Mouse (Mus musculus): ENCODE measurements around the gene Pex10. TPM values are rescaled to one million over a fixed set of nuclear protein-coding genes. Genes with fewer than 3 reads are reported as not detected.

The Pex10 gene
- total and polyA plus RNA-seq, 2 experiments from 2014 or later, result 15.9 to 20.2 TPM

GRCm38 (mm10) chr4:155040197-155040596 is 26.6 kb upstream of the Pex10 start:
- Histone ChIP-seq H3K27ac (peak overlapping the region; percentile 36; the same call in 1 of the 2 replicates), H3K4me2 (ENCODE audit: low read depth, low read length) (peak overlapping the region; percentile 42), H3K9me3 (ENCODE audit: low read length) (no peaks in the 10 kb centered on the region), H3K27me3 (ENCODE audit: insufficient read depth, low read length) (0 out of 2 replicates have a peak, but pooled peaks cover 3% of the 10 kb centered on the region), H3K4me1 (ENCODE audit: insufficient read depth, low read length) (peaks cover 25% of the 10 kb centered on the region), H3K36me3 (ENCODE audit: insufficient read depth, low read length) (no peaks in the 10 kb centered on the region), H3K4me3 (ENCODE audit: low read length) (0 out of 2 replicates have a peak overlapping the region, but pooled peaks have one; percentile 1), H3K9ac (replicated peaks; ENCODE audit: low read length) (peak overlapping the region; percentile 28; the same call in 1 of the 2 replicates)
- DNase-seq (ENCODE audit: low spot score) (peak; percentile 40), ATAC-seq (no peak)
- WGBS, result 15% methylated on average over 9 of the region's 9 CpGs
- TF ChIP-seq CTCF (IDR thresholded peaks at IDR 0.05; ENCODE audit: low read depth), result no peak

- H3K27ac ChIP-seq, result peak overlapping the region; percentile 36; the same call in 1 of the 2 replicates
- peak overlapping the region; percentile 42 for H3K4me2 ChIP-seq (ENCODE audit: low read depth, low read length)
- H3K9ac ChIP-seq (replicated peaks; ENCODE audit: low read length), result peak overlapping the region; percentile 28; the same call in 1 of the 2 replicates
- peaks cover 24% of the 10 kb centered on the region for H3K4me1 ChIP-seq (ENCODE audit: insufficient read depth, low read length)
- no peaks in the 10 kb centered on the region for H3K36me3 ChIP-seq (ENCODE audit: insufficient read depth, low read length)
- ATAC-seq, result no peak
- DNase-seq (ENCODE audit: low spot score), result no peak
- 24% methylated on average over 6 of the region's 6 CpGs for WGBS
- 0 out of 2 replicates have a peak, but pooled peaks cover 3% of the 10 kb centered on the region for H3K27me3 ChIP-seq (ENCODE audit: insufficient read depth, low read length)
- H3K9me3 ChIP-seq (ENCODE audit: low read length), result no peaks in the 10 kb centered on the region
- 0 out of 2 replicates have a peak overlapping the region, but pooled peaks have one; percentile 1 for H3K4me3 ChIP-seq (ENCODE audit: low read length)
- TF ChIP-seq CTCF (IDR thresholded peaks at IDR 0.05; ENCODE audit: low read depth), result no peak
Observed at GRCm38 (mm10) chr4:155040696-155041095, 26.1 kb upstream of the Pex10 start.

GRCm38 (mm10) chr4:155042606-155043288 is 24.1 kb upstream of the Pex10 start:
- ATAC-seq, result peak; percentile 55
- H3K4me2 ChIP-seq (ENCODE audit: low read depth, low read length), result peak overlapping the region; percentile 82
- no peaks in the 10 kb centered on the region for H3K36me3 ChIP-seq (ENCODE audit: insufficient read depth, low read length)
- H3K27me3 ChIP-seq (ENCODE audit: insufficient read depth, low read length), result 0 out of 2 replicates have a peak, but pooled peaks cover 3% of the 10 kb centered on the region
- WGBS, result 2% methylated on average over 65 of the region's 65 CpGs
- TF ChIP-seq CTCF (IDR thresholded peaks at IDR 0.05; ENCODE audit: low read depth), result no peak
- peak; percentile 57 for DNase-seq (ENCODE audit: low spot score)
- H3K9me3 ChIP-seq (ENCODE audit: low read length), result no peaks in the 10 kb centered on the region
- H3K4me3 ChIP-seq (ENCODE audit: low read length), result peak overlapping the region; percentile 50
- H3K27ac ChIP-seq, result peak overlapping the region; percentile 48; the same call in 1 of the 2 replicates
- peak overlapping the region; percentile 70 for H3K9ac ChIP-seq (replicated peaks; ENCODE audit: low read length)
- peaks cover 24% of the 10 kb centered on the region for H3K4me1 ChIP-seq (ENCODE audit: insufficient read depth, low read length)

GRCm38 (mm10) chr4:155043289-155043625 is 23.6 kb upstream of the Pex10 start:
- 1% methylated on average over 25 of the region's 25 CpGs for WGBS
- peak overlapping the region; percentile 70 for H3K9ac ChIP-seq (replicated peaks; ENCODE audit: low read length)
- H3K4me2 ChIP-seq (ENCODE audit: low read depth, low read length), result peak overlapping the region; percentile 82
- no peaks in the 10 kb centered on the region for H3K9me3 ChIP-seq (ENCODE audit: low read length)
- peak overlapping the region; percentile 50 for H3K4me3 ChIP-seq (ENCODE audit: low read length)
- 0 out of 2 replicates have a peak overlapping the region, but pooled peaks have one; percentile 48 for H3K27ac ChIP-seq
- peaks cover 24% of the 10 kb centered on the region for H3K4me1 ChIP-seq (ENCODE audit: insufficient read depth, low read length)
- no peak for TF ChIP-seq CTCF (IDR thresholded peaks at IDR 0.05; ENCODE audit: low read depth)
- ATAC-seq (no peak; the same call in 1 of the 2 replicates), DNase-seq (ENCODE audit: low spot score) (no peak)
- 0 out of 2 replicates have a peak, but pooled peaks cover 3% of the 10 kb centered on the region for H3K27me3 ChIP-seq (ENCODE audit: insufficient read depth, low read length)
- H3K36me3 ChIP-seq (ENCODE audit: insufficient read depth, low read length), result no peaks in the 10 kb centered on the region

GRCm38 (mm10) chr4:155046636-155047035 is 20.2 kb upstream of the Pex10 start:
- Histone ChIP-seq H3K4me2 (ENCODE audit: low read depth, low read length) (no peak overlapping the region), H3K4me3 (ENCODE audit: low read length) (no peak overlapping the region), H3K36me3 (ENCODE audit: insufficient read depth, low read length) (no peaks in the 10 kb centered on the region), H3K9ac (replicated peaks; ENCODE audit: low read length) (no peak overlapping the region), H3K4me1 (ENCODE audit: insufficient read depth, low read length) (peaks cover 10% of the 10 kb centered on the region; the same call in 1 of the 2 replicates), H3K27ac (no peak overlapping the region), H3K9me3 (ENCODE audit: low read length) (no peaks in the 10 kb centered on the region), H3K27me3 (ENCODE audit: insufficient read depth, low read length) (0 out of 2 replicates have a peak, but pooled peaks cover 3% of the 10 kb centered on the region)
- ATAC-seq (no peak), DNase-seq (ENCODE audit: low spot score) (no peak)
- TF ChIP-seq CTCF (IDR thresholded peaks at IDR 0.05; ENCODE audit: low read depth), result no peak
- WGBS, result 71% methylated on average over 14 of the region's 14 CpGs

- Histone ChIP-seq H3K4me2 (ENCODE audit: low read depth, low read length) (no peak overlapping the region), H3K27ac (no peak overlapping the region), H3K9ac (replicated peaks; ENCODE audit: low read length) (no peak overlapping the region), H3K36me3 (ENCODE audit: insufficient read depth, low read length) (no peaks in the 10 kb centered on the region), H3K9me3 (ENCODE audit: low read length) (no peaks in the 10 kb centered on the region), H3K4me3 (ENCODE audit: low read length) (no peak overlapping the region), H3K27me3 (ENCODE audit: insufficient read depth, low read length) (no peaks in the 10 kb centered on the region), H3K4me1 (ENCODE audit: insufficient read depth, low read length) (no peaks in the 10 kb centered on the region)
- ATAC-seq (no peak), DNase-seq (ENCODE audit: low spot score) (no peak)
- 85% methylated on average over 7 of the region's 7 CpGs for WGBS
- no peak for TF ChIP-seq CTCF (IDR thresholded peaks at IDR 0.05; ENCODE audit: low read depth)
Observed at GRCm38 (mm10) chr4:155050116-155050515, 16.7 kb upstream of the Pex10 start.

GRCm38 (mm10) chr4:155056724-155057123 is 10.1 kb upstream of the Pex10 start, which contains the start of gene Plch2:
Gene Plch2 (minus strand): TSS chr4:155056784.
- ATAC-seq (no peak), DNase-seq (ENCODE audit: low spot score) (no peak)
- Histone ChIP-seq H3K9me3 (ENCODE audit: low read length) (no peaks in the 10 kb centered on the region), H3K4me1 (ENCODE audit: insufficient read depth, low read length) (no peaks in the 10 kb centered on the region), H3K36me3 (ENCODE audit: insufficient read depth, low read length) (no peaks in the 10 kb centered on the region), H3K9ac (replicated peaks; ENCODE audit: low read length) (no peak within 1 kb of the TSS), H3K4me3 (ENCODE audit: low read length) (no peak within 1 kb of the TSS), H3K27me3 (ENCODE audit: insufficient read depth, low read length) (no peaks in the 10 kb centered on the region), H3K27ac (no peak within 1 kb of the TSS), H3K4me2 (ENCODE audit: low read depth, low read length) (no peak within 1 kb of the TSS)
- TF ChIP-seq CTCF (IDR thresholded peaks at IDR 0.05; ENCODE audit: low read depth), result no peak
- 44% methylated on average over 10 of the region's 10 CpGs for WGBS

Data from hindbrain, postnatal 0 days (tissue).